8 mouse cellular contexts compared by ENCODE assay signal in the genomic region with DNA sequence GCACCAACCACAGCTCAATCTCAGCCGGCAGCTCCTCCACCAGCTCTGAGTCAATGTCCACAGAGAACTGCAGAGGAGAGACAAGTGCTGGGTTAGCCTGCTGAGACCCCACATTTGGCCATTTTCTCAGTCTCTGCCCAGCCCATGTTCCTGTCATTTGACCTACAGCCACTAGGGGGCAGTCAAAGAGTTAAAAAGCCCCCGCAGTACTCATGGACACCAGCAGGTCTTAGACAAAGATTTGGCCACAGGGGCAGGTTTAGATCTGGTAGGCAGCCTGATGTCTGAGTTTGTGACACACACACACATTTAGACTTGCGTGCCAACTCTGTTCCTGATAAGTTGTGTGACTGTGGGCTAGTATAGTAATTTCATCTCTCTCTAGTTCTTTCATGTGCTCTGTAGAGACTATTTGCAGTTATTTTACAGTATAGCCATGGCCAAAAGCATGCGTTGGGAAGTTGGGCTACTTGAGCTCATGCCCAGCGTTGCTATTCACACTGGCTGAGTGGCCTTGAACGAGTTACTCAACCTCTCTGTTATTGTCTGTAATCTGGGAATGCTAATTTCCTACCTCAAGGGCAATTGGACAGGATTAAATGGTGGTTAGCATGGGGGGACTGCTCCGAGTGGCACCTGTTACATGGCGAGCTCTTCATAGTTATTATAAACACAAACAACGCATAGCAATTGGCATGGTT. TPM values are rescaled to one million over a fixed set of nuclear protein-coding genes. Genes with fewer than 3 reads are reported as not detected.
A peak's percentile ranks its signal among the peaks of the same experiment; 100 is the strongest.
DNase-seq lines count a peak whose midpoint lies in the region; ATAC-seq and TF ChIP-seq lines count a peak whose summit lies in the region.

No protein-coding gene starts in this region.

- no peak overlapping the region for H3K4me3 ChIP-seq in midbrain, embryonic 11.5 days (ENCODE audit: low read depth, low read length)
- no peak overlapping the region for H3K4me3 ChIP-seq in midbrain, embryonic 16.5 days (ENCODE audit: low read depth, low read length)
- no peak overlapping the region for H3K4me3 ChIP-seq in cortical plate, adult 2 months (ENCODE audit: insufficient read depth, low read length)
- no peak overlapping the region for H3K4me3 ChIP-seq in limb, embryonic 14.5 days (replicated peaks; ENCODE audit: low read length)

- no peaks in the 10 kb centered on the region for H3K36me3 ChIP-seq in midbrain, embryonic 11.5 days (ENCODE audit: control insufficient read depth, insufficient read depth, low read length)
- peaks cover 6% of the 10 kb centered on the region; the same call in 1 of the 2 replicates for H3K36me3 ChIP-seq in midbrain, embryonic 16.5 days (ENCODE audit: control insufficient read depth, insufficient read depth, low read length)
- no peaks in the 10 kb centered on the region for H3K36me3 ChIP-seq in limb, embryonic 14.5 days (ENCODE audit: control insufficient read depth, insufficient read depth, low read length)

- TF ChIP-seq CTCF in cortical plate, adult 2 months (IDR thresholded peaks at IDR 0.05; ENCODE audit: extremely low read depth, insufficient read depth, low read length): peak; percentile 87

- no peak for TF ChIP-seq POLR2A in cortical plate, adult 2 months (IDR thresholded peaks at IDR 0.05; ENCODE audit: extremely low read depth, insufficient read depth, low read length)
- TF ChIP-seq POLR2A in limb, embryonic 14.5 days (IDR thresholded peaks at IDR 0.05; ENCODE audit: borderline replicate concordance, extremely low read depth, insufficient read depth, insufficient read length): 0 out of 2 replicates have a peak, but pooled peaks have one; percentile 28

- H3K27ac ChIP-seq in midbrain, embryonic 11.5 days (ENCODE audit: low read depth, low read length): no peak overlapping the region
- H3K27ac ChIP-seq in midbrain, embryonic 16.5 days (ENCODE audit: low read length): no peak overlapping the region
- no peak overlapping the region for H3K27ac ChIP-seq in cortical plate, adult 2 months (ENCODE audit: insufficient read depth, low read length)
- H3K27ac ChIP-seq in limb, embryonic 14.5 days (replicated peaks; ENCODE audit: low read depth, low read length): no peak overlapping the region

- no peaks in the 10 kb centered on the region for H3K27me3 ChIP-seq in midbrain, embryonic 11.5 days (ENCODE audit: control insufficient read depth, insufficient read depth, low read length)
- no peaks in the 10 kb centered on the region for H3K27me3 ChIP-seq in midbrain, embryonic 16.5 days (ENCODE audit: control insufficient read depth, insufficient read depth, low read depth, low read length)
- H3K27me3 ChIP-seq in limb, embryonic 14.5 days (ENCODE audit: control insufficient read depth, insufficient read depth, low read length): no peaks in the 10 kb centered on the region

- intact Hi-C loops in heart, postnatal 10 days (cut with DNase I): loop anchor here (1.0 to 10.0 kb wide), 4 partner anchors 28 to 208 kb away; no protein-coding TSS in a partner anchor

- no peak overlapping the region for H3K9ac ChIP-seq in midbrain, embryonic 11.5 days (ENCODE audit: low read length)
- H3K9ac ChIP-seq in midbrain, embryonic 16.5 days (ENCODE audit: low read depth, low read length): no peak overlapping the region
- H3K9ac ChIP-seq in limb, embryonic 14.5 days (ENCODE audit: low read depth, low read length, severe bottlenecking): no peak overlapping the region

- no peak overlapping the region for H3K4me2 ChIP-seq in midbrain, embryonic 11.5 days
- H3K4me2 ChIP-seq in midbrain, embryonic 16.5 days (ENCODE audit: low read length): no peak overlapping the region
- H3K4me2 ChIP-seq in limb, embryonic 14.5 days (replicated peaks; ENCODE audit: low read depth, low read length, severe bottlenecking): no peak overlapping the region

- 64% methylated on average over 9 of the region's 9 CpGs for WGBS in midbrain, embryonic 11.5 days
- WGBS in midbrain, embryonic 16.5 days: 63% methylated on average over 9 of the region's 9 CpGs
- 61% methylated on average over 9 of the region's 9 CpGs for WGBS in limb, embryonic 14.5 days

- no peaks in the 10 kb centered on the region for H3K4me1 ChIP-seq in midbrain, embryonic 11.5 days (ENCODE audit: control insufficient read depth, insufficient read depth, low read length)
- peaks cover under 1% of the 10 kb centered on the region; the same call in 1 of the 2 replicates for H3K4me1 ChIP-seq in midbrain, embryonic 16.5 days (ENCODE audit: control insufficient read depth, insufficient read depth, low read length)
- H3K4me1 ChIP-seq in cortical plate, adult 2 months (ENCODE audit: control insufficient read depth, insufficient read depth, low read length): no peaks in the 10 kb centered on the region
- H3K4me1 ChIP-seq in limb, embryonic 14.5 days (ENCODE audit: control insufficient read depth, insufficient read depth, low read length): no peaks in the 10 kb centered on the region

- H3K9me3 ChIP-seq in midbrain, embryonic 11.5 days (ENCODE audit: control insufficient read depth, low read length): no peaks in the 10 kb centered on the region
- no peaks in the 10 kb centered on the region for H3K9me3 ChIP-seq in midbrain, embryonic 16.5 days (replicated peaks; ENCODE audit: control insufficient read depth, low read length, poor library complexity, severe bottlenecking)
- H3K9me3 ChIP-seq in limb, embryonic 14.5 days (ENCODE audit: control insufficient read depth, low read length): no peaks in the 10 kb centered on the region

- ATAC-seq in midbrain, embryonic 11.5 days (ENCODE audit: low FRiP score): peak; percentile 60; the same call in 1 of the 2 replicates
- ATAC-seq in midbrain, embryonic 16.5 days: no peak
- peak; percentile 79 for ATAC-seq in activated CD4-positive, CD25-positive, alpha-beta regulatory T cell, adult 4 months
- peak; percentile 64 for ATAC-seq in limb, embryonic 14.5 days (ENCODE audit: low FRiP score, low read depth)

- DNase-seq in midbrain, embryonic 11.5 days (ENCODE audit: low spot score, missing footprints): peak; percentile 95
- peak; percentile 69 to 80 for DNase-seq in heart, postnatal 10 days
- DNase-seq in limb, embryonic 14.5 days (ENCODE audit: low spot score): peak; percentile 62
- DNase-seq in natural killer cell, adult 2 months (ENCODE audit: low spot score in 2 of 2): peak; percentile 58 to 68
- DNase-seq in right cerebral cortex, postnatal 36 days (ENCODE audit: low spot score in 2 of 2): no peak

RNA-seq across cellular contexts. Expression of a gene that starts 6.0 kb away (rescaled TPM):
- polyA plus RNA-seq in midbrain, embryonic 11.5 days (2014; fragmentation: Nextera tagmentation; extraction: Ambion mirVana): 12.6 and 13.3 TPM in 2 replicates
- 24.1 and 27.5 TPM in 2 replicates for polyA plus RNA-seq in midbrain, embryonic 16.5 days (2015; fragmentation: Nextera tagmentation; extraction: Ambion mirVana)
- polyA plus RNA-seq in activated CD4-positive, CD25-positive, alpha-beta regulatory T cell, adult 4 months (2017; shearing (Covaris generic)): 1 to 10 TPM; 2.9 to 5.6 TPM
- 106 TPM in 2 replicates for polyA plus RNA-seq in cortical plate, adult 2 months (2012; rRNA removed)
- 100 to 1,000 TPM; 261 to 278 TPM for total RNA-seq in heart, postnatal 10 days (2021)
- polyA plus RNA-seq in limb, embryonic 14.5 days (2012; rRNA removed): 29.6 and 36.3 TPM in 2 replicates
- 34.9 and 38.8 TPM in 2 replicates for polyA plus RNA-seq in limb, embryonic 14.5 days (2014; fragmentation: Nextera tagmentation; extraction: Ambion mirVana)

RNA-seq across cellular contexts. Expression of a gene that starts 29.5 kb away (rescaled TPM):
- polyA plus RNA-seq in midbrain, embryonic 11.5 days (2014; fragmentation: Nextera tagmentation; extraction: Ambion mirVana): 2.9 and 3.0 TPM in 2 replicates
- 13.7 and 16.6 TPM in 2 replicates for polyA plus RNA-seq in midbrain, embryonic 16.5 days (2015; fragmentation: Nextera tagmentation; extraction: Ambion mirVana)
- under 1 TPM; 0.56 to 0.64 TPM for polyA plus RNA-seq in activated CD4-positive, CD25-positive, alpha-beta regulatory T cell, adult 4 months (2017; shearing (Covaris generic))
- 15.3 and 17.7 TPM in 2 replicates for polyA plus RNA-seq in cortical plate, adult 2 months (2012; rRNA removed)
- total RNA-seq in heart, postnatal 10 days (2021): 10 to 100 TPM; 14.3 to 14.6 TPM
- polyA plus RNA-seq in limb, embryonic 14.5 days (2012; rRNA removed): 12.7 and 14.3 TPM in 2 replicates
- polyA plus RNA-seq in limb, embryonic 14.5 days (2014; fragmentation: Nextera tagmentation; extraction: Ambion mirVana): 8.6 and 10.0 TPM in 2 replicates

RNA-seq across cellular contexts. Expression of a gene that starts 37.5 kb away (rescaled TPM):
- 47.3 and 47.8 TPM in 2 replicates for polyA plus RNA-seq in midbrain, embryonic 11.5 days (2014; fragmentation: Nextera tagmentation; extraction: Ambion mirVana)
- 164 and 171 TPM in 2 replicates for polyA plus RNA-seq in midbrain, embryonic 16.5 days (2015; fragmentation: Nextera tagmentation; extraction: Ambion mirVana)
- polyA plus RNA-seq in activated CD4-positive, CD25-positive, alpha-beta regulatory T cell, adult 4 months (2017; shearing (Covaris generic)): under 1 TPM in 1 of 2 experiments, not detected in 1; 0.32 TPM
- 17.8 and 18.0 TPM in 2 replicates for polyA plus RNA-seq in cortical plate, adult 2 months (2012; rRNA removed)
- total RNA-seq in heart, postnatal 10 days (2021): 1 to 10 TPM; 4.1 to 5.9 TPM
- polyA plus RNA-seq in limb, embryonic 14.5 days (2012; rRNA removed): 46.0 and 59.7 TPM in 2 replicates
- 25.5 and 31.7 TPM in 2 replicates for polyA plus RNA-seq in limb, embryonic 14.5 days (2014; fragmentation: Nextera tagmentation; extraction: Ambion mirVana)

RNA-seq across cellular contexts. Expression of a gene that starts 56.3 kb away (rescaled TPM):
- polyA plus RNA-seq in midbrain, embryonic 11.5 days (2014; fragmentation: Nextera tagmentation; extraction: Ambion mirVana): 10.5 and 12.4 TPM in 2 replicates
- polyA plus RNA-seq in midbrain, embryonic 16.5 days (2015; fragmentation: Nextera tagmentation; extraction: Ambion mirVana): 18.4 and 19.4 TPM in 2 replicates
- polyA plus RNA-seq in activated CD4-positive, CD25-positive, alpha-beta regulatory T cell, adult 4 months (2017; shearing (Covaris generic)): 10 to 100 TPM; 23.1 to 24.0 TPM
- 284 and 326 TPM in 2 replicates for polyA plus RNA-seq in cortical plate, adult 2 months (2012; rRNA removed)
- 10 to 100 TPM; 51.3 to 58.5 TPM for total RNA-seq in heart, postnatal 10 days (2021)
- polyA plus RNA-seq in limb, embryonic 14.5 days (2012; rRNA removed): 32.8 and 34.6 TPM in 2 replicates
- polyA plus RNA-seq in limb, embryonic 14.5 days (2014; fragmentation: Nextera tagmentation; extraction: Ambion mirVana): 17.3 and 17.9 TPM in 2 replicates

Comparison
In these comparisons a context has a peak if more than half of its experiments do, and no peak if none do; other contexts are left out.
1. DNase-seq: peak in midbrain, embryonic 11.5 days (single experiment), heart, postnatal 10 days (2 of 2), limb, embryonic 14.5 days (single experiment) and natural killer cell, adult 2 months (2 of 2); none in right cerebral cortex, postnatal 36 days (0 of 2).
2. RNA of a gene that starts 37.5 kb away (polyA plus RNA-seq): 164 to 171 TPM in midbrain, embryonic 16.5 days, 47.3 to 47.8 TPM in midbrain, embryonic 11.5 days, 25.5 to 59.7 TPM in limb, embryonic 14.5 days and 17.8 to 18.0 TPM in cortical plate, adult 2 months; 0.32 TPM in activated CD4-positive, CD25-positive, alpha-beta regulatory T cell, adult 4 months; every median in the first group is over 10 times any median in the second.